Mouse (Mus musculus): ENCODE measurements at regions not wholly inside any gene's neighbourhood (a gene's known extent, or its start where the extent isn't known, plus 50 kb on each side); places are given as distances from the start of the nearest gene placed in this dataset.

GRCm38 (mm10) chr16:90614137-90614536, 113.1 kb downstream of the Mis18a start:
- no peak for DNase-seq (ENCODE audit: low spot score)

GRCm38 (mm10) chr16:90610097-90610808, 117.0 kb downstream of the Mis18a start:
- DNase-seq (ENCODE audit: low spot score) = no peak

- DNase-seq (ENCODE audit: low spot score) = no peak
Measured at GRCm38 (mm10) chr16:90599329-90599870, 127.8 kb downstream of the Mis18a start.

- no peak for DNase-seq (ENCODE audit: low spot score)
Measured at GRCm38 (mm10) chr16:90598727-90599126, 128.5 kb downstream of the Mis18a start.

- DNase-seq (ENCODE audit: low spot score) = no peak
Measured at GRCm38 (mm10) chr16:90592721-90593481, 134.3 kb downstream of the Mis18a start.

- DNase-seq (ENCODE audit: low spot score) = no peak
Measured at GRCm38 (mm10) chr16:90585171-90585570, 142.0 kb downstream of the Mis18a start.

- no peak for DNase-seq (ENCODE audit: low spot score)
Measured at GRCm38 (mm10) chr16:90580411-90580810, 146.8 kb downstream of the Mis18a start.

- no peak for DNase-seq (ENCODE audit: low spot score)
Measured at GRCm38 (mm10) chr16:90571107-90571506, 156.1 kb downstream of the Mis18a start.

- DNase-seq (ENCODE audit: low spot score) = no peak
Measured at GRCm38 (mm10) chr16:90569826-90570225, 157.4 kb downstream of the Mis18a start.

- DNase-seq (ENCODE audit: low spot score) = no peak
Measured at GRCm38 (mm10) chr16:90565182-90565581, 162.0 kb downstream of the Mis18a start.

- DNase-seq (ENCODE audit: low spot score) = no peak
Measured at GRCm38 (mm10) chr16:90553120-90553519, 167.3 kb downstream of the Hunk start.

- DNase-seq (ENCODE audit: low spot score) = no peak
Measured at GRCm38 (mm10) chr16:90551041-90551440, 165.2 kb downstream of the Hunk start.

GRCm38 (mm10) chr16:90550058-90550795, 164.4 kb downstream of the Hunk start:
- DNase-seq (ENCODE audit: low spot score) = no peak

All from heart, adult 8-10 months (tissue).